Mouse (Mus musculus): ENCODE measurements around the gene Baz2b. TPM values are rescaled to one million over a fixed set of nuclear protein-coding genes. Genes with fewer than 3 reads are reported as not detected.
A peak's percentile ranks its signal among the peaks of the same experiment; 100 is the strongest.

Baz2b gene
- polyA plus RNA-seq, 1 experiment from 2014 or later = 71.0 TPM

DNA sequence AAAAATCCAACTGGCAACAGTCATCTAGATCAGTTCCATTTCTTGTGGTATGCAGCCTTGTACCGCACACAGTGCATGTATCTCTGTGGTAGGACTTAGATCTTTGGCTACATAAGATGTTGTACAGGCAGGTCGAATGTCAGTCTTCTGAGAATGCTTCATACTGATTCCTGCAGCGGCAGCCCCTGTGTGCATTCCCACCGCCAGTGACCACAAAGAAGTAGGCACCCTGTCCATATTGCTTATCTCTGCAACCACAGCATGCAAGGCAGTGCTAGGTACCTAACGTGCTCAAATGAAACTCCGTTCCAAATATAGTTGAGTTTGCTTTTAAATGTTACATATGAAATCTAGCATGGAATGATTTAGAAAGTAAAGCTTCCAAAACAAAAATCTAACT lies 328.2 kb downstream of the Baz2b start:
- Histone ChIP-seq H3K36me3 (ENCODE audit: control insufficient read depth, insufficient read depth, low read length) (no peaks in the 10 kb centered on the region), H3K27me3 (ENCODE audit: control insufficient read depth, insufficient read depth, low read length) (no peaks in the 10 kb centered on the region), H3K9ac (ENCODE audit: low read length) (no peak overlapping the region), H3K9me3 (ENCODE audit: control insufficient read depth, low read length) (no peaks in the 10 kb centered on the region), H3K4me3 (ENCODE audit: low read depth, low read length) (no peak overlapping the region), H3K4me2 (ENCODE audit: low read depth) (peak overlapping the region; percentile 79; the same call in 1 of the 2 replicates), H3K4me1 (ENCODE audit: control insufficient read depth, insufficient read depth, low read length) (no peaks in the 10 kb centered on the region), H3K27ac (ENCODE audit: low read depth, low read length) (no peak overlapping the region)
- 83% methylated on average over 6 of the region's 6 CpGs for WGBS
- no peak for ATAC-seq (ENCODE audit: insufficient read depth, low FRiP score, low TSS enrichment)
- DNase-seq (ENCODE audit: low spot score) = no peak

DNA sequence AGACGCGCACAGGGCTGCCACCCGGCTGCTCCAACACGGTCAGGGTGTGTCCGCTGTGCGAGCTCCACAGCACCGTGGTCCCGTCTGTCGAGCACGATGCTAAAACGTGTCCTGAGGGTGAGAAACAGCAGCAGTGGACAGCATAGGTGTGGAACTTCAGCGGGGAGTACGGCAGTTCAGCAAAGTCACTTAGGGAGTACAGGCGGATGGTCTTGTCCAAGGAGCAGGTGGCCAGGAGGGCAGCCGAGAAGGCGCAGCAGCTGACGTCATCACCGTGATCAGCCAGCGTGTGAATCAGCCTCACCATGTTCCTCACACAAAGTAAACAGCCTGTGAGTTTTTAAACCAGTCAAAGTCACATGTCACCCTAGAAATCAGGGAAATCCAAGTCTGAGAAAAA lies 331.4 kb downstream of the Baz2b start:
- ATAC-seq (ENCODE audit: insufficient read depth, low FRiP score, low TSS enrichment) (no peak), DNase-seq (ENCODE audit: low spot score) (no peak)
- Histone ChIP-seq H3K27ac (ENCODE audit: low read depth, low read length) (no peak overlapping the region), H3K9ac (ENCODE audit: low read length) (no peak overlapping the region), H3K4me3 (ENCODE audit: low read depth, low read length) (no peak overlapping the region), H3K36me3 (ENCODE audit: control insufficient read depth, insufficient read depth, low read length) (no peaks in the 10 kb centered on the region), H3K4me2 (ENCODE audit: low read depth) (no peak overlapping the region), H3K9me3 (ENCODE audit: control insufficient read depth, low read length) (no peaks in the 10 kb centered on the region), H3K4me1 (ENCODE audit: control insufficient read depth, insufficient read depth, low read length) (no peaks in the 10 kb centered on the region), H3K27me3 (ENCODE audit: control insufficient read depth, insufficient read depth, low read length) (no peaks in the 10 kb centered on the region)
- 77% methylated on average over 19 of the region's 19 CpGs for WGBS

DNA sequence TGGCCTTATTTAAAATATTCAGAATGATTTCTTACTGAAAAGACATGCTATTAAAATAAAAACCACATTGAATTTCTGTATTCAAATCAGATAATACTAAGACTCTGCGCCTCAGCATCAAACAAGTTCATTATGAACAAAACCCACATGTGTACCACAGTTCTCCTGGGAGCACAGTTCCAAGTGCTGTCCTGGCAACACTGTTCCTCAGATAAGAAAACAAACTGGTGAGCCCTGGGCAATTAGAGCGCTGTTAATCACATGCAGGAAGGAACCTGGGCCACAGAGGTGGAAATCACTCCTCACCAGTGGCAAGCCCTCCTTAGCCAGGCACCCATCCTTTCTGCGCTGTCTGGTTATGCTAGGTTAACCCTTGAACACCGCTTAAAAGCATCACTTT lies 332.3 kb downstream of the Baz2b start:
- Histone ChIP-seq H3K9me3 (ENCODE audit: control insufficient read depth, low read length) (no peaks in the 10 kb centered on the region), H3K4me1 (ENCODE audit: control insufficient read depth, insufficient read depth, low read length) (no peaks in the 10 kb centered on the region), H3K4me3 (ENCODE audit: low read depth, low read length) (no peak overlapping the region), H3K9ac (ENCODE audit: low read length) (no peak overlapping the region), H3K27ac (ENCODE audit: low read depth, low read length) (no peak overlapping the region), H3K27me3 (ENCODE audit: control insufficient read depth, insufficient read depth, low read length) (no peaks in the 10 kb centered on the region), H3K36me3 (ENCODE audit: control insufficient read depth, insufficient read depth, low read length) (0 out of 2 replicates have a peak, but pooled peaks cover 2% of the 10 kb centered on the region), H3K4me2 (ENCODE audit: low read depth) (no peak overlapping the region)
- 93% methylated on average over 4 of the region's 4 CpGs for WGBS
- ATAC-seq (ENCODE audit: insufficient read depth, low FRiP score, low TSS enrichment) (no peak), DNase-seq (ENCODE audit: low spot score) (no peak)

DNA sequence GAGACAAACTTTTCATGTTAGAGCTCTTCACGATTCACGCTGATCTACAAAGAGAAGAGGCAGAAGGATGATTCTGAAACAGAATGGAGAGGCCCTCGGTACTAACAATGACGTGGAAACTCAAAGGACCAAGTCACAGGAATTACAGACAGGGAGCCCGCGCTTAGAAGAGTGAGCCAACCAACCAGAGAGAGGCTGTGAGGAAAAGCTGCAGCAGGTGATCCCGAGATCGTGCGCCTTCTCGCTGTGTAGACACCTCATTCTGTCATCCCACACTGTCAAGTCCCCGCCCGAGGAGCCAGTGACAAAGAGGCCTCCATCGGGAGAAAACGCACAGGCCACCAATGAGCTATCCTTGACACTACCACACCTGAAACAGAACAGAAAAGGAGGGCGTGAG lies 333.2 kb downstream of the Baz2b start:
- Histone ChIP-seq H3K4me3 (ENCODE audit: low read depth, low read length) (no peak overlapping the region), H3K36me3 (ENCODE audit: control insufficient read depth, insufficient read depth, low read length) (0 out of 2 replicates have a peak, but pooled peaks cover 2% of the 10 kb centered on the region), H3K4me2 (ENCODE audit: low read depth) (no peak overlapping the region), H3K27ac (ENCODE audit: low read depth, low read length) (no peak overlapping the region), H3K27me3 (ENCODE audit: control insufficient read depth, insufficient read depth, low read length) (no peaks in the 10 kb centered on the region), H3K4me1 (ENCODE audit: control insufficient read depth, insufficient read depth, low read length) (no peaks in the 10 kb centered on the region), H3K9ac (ENCODE audit: low read length) (no peak overlapping the region), H3K9me3 (ENCODE audit: control insufficient read depth, low read length) (no peaks in the 10 kb centered on the region)
- WGBS = 90% methylated on average over 15 of the region's 15 CpGs
- DNase-seq (ENCODE audit: low spot score) = no peak
- no peak for ATAC-seq (ENCODE audit: insufficient read depth, low FRiP score, low TSS enrichment)

DNA sequence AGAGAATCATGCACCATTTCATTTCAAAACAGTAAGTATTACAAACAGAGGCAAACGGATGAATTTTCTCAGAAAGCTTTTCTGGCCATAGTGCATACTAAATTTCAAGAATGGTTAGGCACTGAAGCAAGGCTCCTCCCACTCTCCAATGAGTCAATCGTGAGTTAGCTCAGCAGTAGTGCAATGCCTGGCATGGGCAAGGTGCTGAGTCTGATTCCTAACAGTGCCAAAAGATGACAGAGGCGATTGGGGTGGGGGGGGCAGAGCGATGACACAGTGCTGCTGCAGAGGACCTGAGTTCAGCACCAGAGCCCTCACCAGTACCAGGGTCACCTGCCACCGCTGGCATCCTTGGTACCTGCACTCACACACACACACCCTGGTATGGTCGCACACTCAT lies 339.1 kb downstream of the Baz2b start:
- Histone ChIP-seq H3K9me3 (ENCODE audit: control insufficient read depth, low read length) (no peaks in the 10 kb centered on the region), H3K4me3 (ENCODE audit: low read depth, low read length) (no peak overlapping the region), H3K27me3 (ENCODE audit: control insufficient read depth, insufficient read depth, low read length) (no peaks in the 10 kb centered on the region), H3K4me1 (ENCODE audit: control insufficient read depth, insufficient read depth, low read length) (no peaks in the 10 kb centered on the region), H3K9ac (ENCODE audit: low read length) (no peak overlapping the region), H3K27ac (ENCODE audit: low read depth, low read length) (no peak overlapping the region), H3K36me3 (ENCODE audit: control insufficient read depth, insufficient read depth, low read length) (0 out of 2 replicates have a peak, but pooled peaks cover 2% of the 10 kb centered on the region), H3K4me2 (ENCODE audit: low read depth) (no peak overlapping the region)
- DNase-seq (ENCODE audit: low spot score) = no peak
- WGBS = 91% methylated on average over 6 of the region's 6 CpGs
- ATAC-seq (ENCODE audit: insufficient read depth, low FRiP score, low TSS enrichment) = no peak

DNA sequence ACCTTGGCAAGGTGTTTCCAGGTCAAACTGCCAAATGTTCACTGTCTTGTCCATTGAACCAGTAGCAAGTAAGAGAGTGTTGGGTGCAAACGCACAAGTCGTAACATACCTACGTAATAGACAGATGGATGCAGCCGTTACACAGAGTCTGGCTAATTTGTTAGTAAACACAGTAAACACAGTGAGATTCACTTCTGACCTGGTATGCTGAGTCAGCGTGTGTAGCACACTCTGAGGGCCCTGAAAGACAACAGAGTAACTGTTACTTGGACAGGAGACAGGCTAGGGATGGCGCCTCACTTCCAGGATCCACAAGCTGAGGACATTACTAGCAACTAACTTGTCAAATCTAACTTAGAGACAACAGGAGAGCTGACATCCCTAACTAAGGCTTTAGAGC lies 347.0 kb downstream of the Baz2b start:
- no peak for ATAC-seq (ENCODE audit: insufficient read depth, low FRiP score, low TSS enrichment)
- Histone ChIP-seq H3K4me2 (ENCODE audit: low read depth) (no peak overlapping the region), H3K4me3 (ENCODE audit: low read depth, low read length) (no peak overlapping the region), H3K27me3 (ENCODE audit: control insufficient read depth, insufficient read depth, low read length) (no peaks in the 10 kb centered on the region), H3K9me3 (ENCODE audit: control insufficient read depth, low read length) (no peaks in the 10 kb centered on the region), H3K4me1 (ENCODE audit: control insufficient read depth, insufficient read depth, low read length) (no peaks in the 10 kb centered on the region), H3K36me3 (ENCODE audit: control insufficient read depth, insufficient read depth, low read length) (no peaks in the 10 kb centered on the region), H3K9ac (ENCODE audit: low read length) (no peak overlapping the region), H3K27ac (ENCODE audit: low read depth, low read length) (no peak overlapping the region)
- WGBS = 92% methylated on average over 6 of the region's 6 CpGs
- DNase-seq (ENCODE audit: low spot score) = no peak

DNA sequence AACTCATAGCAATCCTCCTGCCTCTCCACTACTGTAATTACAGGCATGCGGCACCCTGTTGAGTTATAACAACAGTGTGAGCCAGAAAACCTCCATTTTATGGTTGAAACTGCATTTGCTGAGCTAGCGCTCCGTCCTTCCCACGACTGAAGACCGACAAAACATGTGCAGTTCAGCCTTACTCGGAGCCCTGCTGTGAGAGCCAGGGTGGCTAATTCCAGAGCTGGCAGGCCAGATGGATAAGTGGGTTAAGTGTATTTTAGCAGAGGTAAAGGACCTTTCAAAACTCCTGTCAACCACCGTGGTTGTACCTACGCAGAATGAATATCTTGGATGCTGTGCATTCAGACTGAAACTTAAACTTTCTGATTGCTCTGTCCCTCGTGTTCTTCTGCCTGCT lies 355.3 kb downstream of the Baz2b start:
- Histone ChIP-seq H3K9ac (ENCODE audit: low read length) (no peak overlapping the region), H3K4me2 (ENCODE audit: low read depth) (no peak overlapping the region), H3K36me3 (ENCODE audit: control insufficient read depth, insufficient read depth, low read length) (no peaks in the 10 kb centered on the region; the same call in 1 of the 2 replicates), H3K4me1 (ENCODE audit: control insufficient read depth, insufficient read depth, low read length) (no peaks in the 10 kb centered on the region), H3K9me3 (ENCODE audit: control insufficient read depth, low read length) (no peaks in the 10 kb centered on the region), H3K27ac (ENCODE audit: low read depth, low read length) (no peak overlapping the region), H3K4me3 (ENCODE audit: low read depth, low read length) (no peak overlapping the region), H3K27me3 (ENCODE audit: control insufficient read depth, insufficient read depth, low read length) (no peaks in the 10 kb centered on the region)
- ATAC-seq (ENCODE audit: insufficient read depth, low FRiP score, low TSS enrichment) = no peak
- 61% methylated on average over 9 of the region's 9 CpGs for WGBS
- DNase-seq (ENCODE audit: low spot score) = no peak

DNA sequence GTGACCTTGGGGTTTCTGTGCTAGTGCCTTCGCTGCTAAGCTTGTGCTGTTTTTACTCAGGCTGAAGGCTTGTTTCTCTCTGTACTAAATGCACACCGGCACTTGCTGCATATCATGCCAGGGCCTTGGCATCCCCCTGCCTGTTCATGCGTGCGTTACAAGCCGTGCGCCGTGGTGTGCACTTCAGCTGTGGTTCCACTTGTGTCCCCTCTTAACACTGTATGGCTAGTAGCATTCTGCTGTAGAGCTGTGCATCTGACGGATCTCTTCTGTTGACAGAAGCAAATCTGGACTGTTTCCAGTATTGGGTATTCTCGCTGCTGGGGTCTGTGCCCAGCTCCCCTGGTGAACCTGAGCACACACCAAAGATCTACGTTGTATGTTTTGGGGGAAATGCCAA lies 356.1 kb downstream of the Baz2b start:
- no peaks in the 10 kb centered on the region; the same call in 1 of the 2 replicates for H3K36me3 ChIP-seq (ENCODE audit: control insufficient read depth, insufficient read depth, low read length)
- 96% methylated on average over 10 of the region's 10 CpGs for WGBS
- H3K27me3 ChIP-seq (ENCODE audit: control insufficient read depth, insufficient read depth, low read length) = no peaks in the 10 kb centered on the region
- H3K9ac ChIP-seq (ENCODE audit: low read length) = no peak overlapping the region
- H3K4me1 ChIP-seq (ENCODE audit: control insufficient read depth, insufficient read depth, low read length) = no peaks in the 10 kb centered on the region
- no peak for ATAC-seq (ENCODE audit: insufficient read depth, low FRiP score, low TSS enrichment)
- no peak overlapping the region for H3K27ac ChIP-seq (ENCODE audit: low read depth, low read length)
- DNase-seq (ENCODE audit: low spot score) = peak; percentile 9
- H3K9me3 ChIP-seq (ENCODE audit: control insufficient read depth, low read length) = no peaks in the 10 kb centered on the region
- H3K4me3 ChIP-seq (ENCODE audit: low read depth, low read length) = no peak overlapping the region
- H3K4me2 ChIP-seq (ENCODE audit: low read depth) = no peak overlapping the region

DNA sequence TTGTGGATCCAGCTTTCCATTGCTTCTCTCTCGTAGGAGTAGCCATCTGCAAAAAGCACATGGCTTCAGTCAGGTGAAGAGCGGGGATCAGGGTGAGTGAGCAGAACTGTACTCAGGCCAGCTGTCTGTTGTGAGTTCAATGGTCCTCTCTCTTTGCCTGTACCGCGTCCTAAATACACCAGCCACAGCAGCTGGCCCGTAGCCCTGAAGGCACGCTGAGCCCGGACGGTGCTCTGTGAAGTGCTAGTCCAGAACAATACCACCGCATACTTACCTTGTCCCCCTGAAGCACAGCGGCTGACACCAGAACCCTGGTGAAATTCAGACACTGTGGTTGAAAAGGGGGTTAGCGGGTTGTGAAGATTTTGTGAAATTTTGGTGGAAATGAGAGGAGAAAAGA lies 356.7 kb downstream of the Baz2b start:
- Histone ChIP-seq H3K4me1 (ENCODE audit: control insufficient read depth, insufficient read depth, low read length) (no peaks in the 10 kb centered on the region), H3K27me3 (ENCODE audit: control insufficient read depth, insufficient read depth, low read length) (no peaks in the 10 kb centered on the region), H3K9me3 (ENCODE audit: control insufficient read depth, low read length) (no peaks in the 10 kb centered on the region), H3K4me2 (ENCODE audit: low read depth) (no peak overlapping the region), H3K36me3 (ENCODE audit: control insufficient read depth, insufficient read depth, low read length) (no peaks in the 10 kb centered on the region; the same call in 1 of the 2 replicates), H3K27ac (ENCODE audit: low read depth, low read length) (no peak overlapping the region), H3K9ac (ENCODE audit: low read length) (no peak overlapping the region), H3K4me3 (ENCODE audit: low read depth, low read length) (no peak overlapping the region)
- DNase-seq (ENCODE audit: low spot score) = peak; percentile 11
- WGBS = 79% methylated on average over 11 of the region's 11 CpGs
- ATAC-seq (ENCODE audit: insufficient read depth, low FRiP score, low TSS enrichment) = no peak

Data from neural tube, embryonic 11.5 days (tissue).